Comparison of ENCODE assay signal across 8 mouse cellular contexts in the genomic region with DNA sequence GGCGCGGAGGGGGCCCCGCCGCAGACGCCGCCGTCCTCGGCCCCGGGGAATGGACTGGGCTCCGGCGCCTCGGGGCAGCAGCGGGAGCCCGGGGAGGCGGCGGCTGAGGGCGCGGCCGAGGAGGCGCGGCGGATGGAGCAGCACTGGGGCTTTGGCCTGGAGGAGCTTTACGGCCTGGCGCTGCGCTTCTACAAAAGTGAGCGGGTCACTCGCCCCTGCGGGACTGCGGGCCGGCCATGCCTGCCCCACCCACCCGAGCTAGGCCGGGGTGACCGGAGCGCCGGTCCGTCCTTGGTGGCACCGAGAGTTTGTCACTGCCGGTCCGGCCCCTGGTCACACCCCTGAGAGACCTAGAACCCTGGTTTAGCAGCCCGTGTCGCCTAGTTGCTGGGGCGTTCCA. TPM values are rescaled to one million over a fixed set of nuclear protein-coding genes. Genes with fewer than 3 reads are reported as not detected.
A peak's percentile ranks its signal among the peaks of the same experiment; 100 is the strongest.
DNase-seq lines count a peak whose midpoint lies in the region; ATAC-seq lines count a peak whose summit lies in the region.

No protein-coding gene starts in this region.

- under 1% methylated on average over 42 of the region's 42 CpGs for WGBS in intestine, embryonic 15.5 days
- WGBS in macrophage (ENCODE audit: missing documents) = 1% methylated on average over 35 of the region's 42 CpGs

- H3K36me3 ChIP-seq in intestine, embryonic 15.5 days = no peaks in the 10 kb centered on the region
- H3K36me3 ChIP-seq in macrophage (ENCODE audit: inconsistent target) = no peaks in the 10 kb centered on the region

- H3K4me2 ChIP-seq in intestine, embryonic 15.5 days (replicated peaks) = peak overlapping the region; percentile 74

- peak; percentile 45 for DNase-seq in adrenal gland, adult 8-10 months
- no peak for DNase-seq in adrenal gland, adult 2 months
- DNase-seq in retina, adult 2 months (ENCODE audit: low read depth, low spot score) = peak; percentile 3
- no peak for DNase-seq in retina, postnatal 1 day
- no peak for DNase-seq in layer of hippocampus, postnatal 10 days (ENCODE audit: low spot score in 2 of 2)
- DNase-seq in right cerebral cortex, postnatal 4 days = no peak

- no peaks in the 10 kb centered on the region for H3K27me3 ChIP-seq in intestine, embryonic 15.5 days (replicated peaks)

- no peaks in the 10 kb centered on the region; the same call in none of the 2 replicates for H3K4me1 ChIP-seq in intestine, embryonic 15.5 days (replicated peaks)

- H3K9ac ChIP-seq in intestine, embryonic 15.5 days = peak overlapping the region; percentile 99

- peak overlapping the region; percentile 100 for H3K4me3 ChIP-seq in intestine, embryonic 15.5 days (replicated peaks)
- H3K4me3 ChIP-seq in macrophage (ENCODE audit: inconsistent target) = peak overlapping the region; percentile 86

- no peaks in the 10 kb centered on the region for H3K9me3 ChIP-seq in intestine, embryonic 15.5 days

- peaks cover 50% of the 10 kb centered on the region for H3K79me2 ChIP-seq in macrophage (ENCODE audit: inconsistent target)

- H3K27ac ChIP-seq in intestine, embryonic 15.5 days = peak overlapping the region; percentile 89
- peak overlapping the region; percentile 41 for H3K27ac ChIP-seq in macrophage

- ATAC-seq in intestine, embryonic 15.5 days = peak; percentile 83

RNA-seq across cellular contexts. Expression of a gene that starts 0.3 kb away (rescaled TPM):
- total RNA-seq in adrenal gland, adult 8-10 months (2022) = 10 to 100 TPM; 48.1 to 51.3 (median 50.6) TPM
- total RNA-seq in adrenal gland, adult 2 months (2021) = 10 to 100 TPM; 45.0 to 53.1 TPM
- polyA plus RNA-seq in adrenal gland, adult 2 months (2012; rRNA removed) = 10.8 and 11.1 TPM in 2 replicates
- polyA plus RNA-seq in intestine, embryonic 15.5 days (2015; fragmentation: Nextera tagmentation; extraction: Ambion mirVana) = 18.8 and 20.0 TPM in 2 replicates
- 100 to 1,000 TPM in 12 of 26 experiments, 10 to 100 TPM in 14; 51.4 to 260 (median 95.3) TPM for total RNA-seq in macrophage (2018; cell fraction: chromatin; rRNA removed)
- 100 to 1,000 TPM in 2 of 26 experiments, 10 to 100 TPM in 24; 54.5 to 110 (median 59.8) TPM for total RNA-seq in macrophage (2018; cell fraction: cytosol; rRNA removed)
- total RNA-seq in macrophage (2018; cell fraction: nucleus; rRNA removed) = 100 to 1,000 TPM in 10 of 26 experiments, 10 to 100 TPM in 16; 53.2 to 195 (median 88.9) TPM
- polyA plus RNA-seq in macrophage (2018) = 37.0 to 52.8 TPM (median 46.2 TPM) in 3 replicates
- 10 to 100 TPM; 32.8 TPM for total RNA-seq in layer of hippocampus, postnatal 10 days (2021)

RNA-seq across cellular contexts. Expression of a gene that starts 29.3 kb away (rescaled TPM):
- not detected for total RNA-seq in adrenal gland, adult 8-10 months (2022)
- total RNA-seq in adrenal gland, adult 2 months (2021) = not detected
- polyA plus RNA-seq in adrenal gland, adult 2 months (2012; rRNA removed) = 0.07 TPM in 1 of 2 replicates, not detected in the other
- polyA plus RNA-seq in intestine, embryonic 15.5 days (2015; fragmentation: Nextera tagmentation; extraction: Ambion mirVana) = 0.19 and 0.24 TPM in 2 replicates
- total RNA-seq in macrophage (2018; cell fraction: chromatin; rRNA removed) = under 1 TPM in 1 of 26 experiments, not detected in 25; 0.36 TPM
- under 1 TPM in 20 of 26 experiments, not detected in 6; 0.05 to 0.35 (median 0.12) TPM for total RNA-seq in macrophage (2018; cell fraction: cytosol; rRNA removed)
- 1 to 10 TPM in 1 of 26 experiments, under 1 TPM in 8, not detected in 17; 0.17 to 1.3 (median 0.32) TPM for total RNA-seq in macrophage (2018; cell fraction: nucleus; rRNA removed)
- polyA plus RNA-seq in macrophage (2018) = 0.09 to 0.10 TPM in 2 of 3 replicates, not detected in the other
- total RNA-seq in layer of hippocampus, postnatal 10 days (2021) = not detected

Comparison
In these comparisons a context has a peak if more than half of its experiments do, and no peak if none do; other contexts are left out.
1. DNase-seq: peak in adrenal gland, adult 8-10 months (single experiment) and retina, adult 2 months (single experiment); none in adrenal gland, adult 2 months (single experiment), retina, postnatal 1 day (single experiment), layer of hippocampus, postnatal 10 days (0 of 2) and right cerebral cortex, postnatal 4 days (single experiment).